Mouse (Mus musculus) erythroblast, embryonic 14.5 days (primary cell): ENCODE data around the gene 5730522E02Rik. TPM values are rescaled to one million over a fixed set of nuclear protein-coding genes. Genes with fewer than 3 reads are reported as not detected.

Experiments
- H3K27me3 ChIP-seq: 2 replicates; pipeline ENCODE4 v1.6.1; 2012; ENCODE audit warnings: inconsistent platforms; ENCODE audit not compliant: control insufficient read depth
- H3K36me3 ChIP-seq: 2 replicates; pipeline ENCODE4 v1.6.1; 2012; ENCODE audit warnings: mild to moderate bottlenecking, inconsistent platforms; ENCODE audit not compliant: control insufficient read depth
- H3K4me1 ChIP-seq: 2 replicates; pipeline ENCODE4 v1.6.1; 2012; ENCODE audit warnings: inconsistent platforms; ENCODE audit not compliant: control insufficient read depth
- H3K4me3 ChIP-seq: replicated peaks from 2 replicates; pipeline ENCODE3; 2012; ENCODE audit warnings: moderate library complexity, mild to moderate bottlenecking, inconsistent platforms
- H3K9me3 ChIP-seq: 2 replicates; pipeline ENCODE4 v1.6.1; 2012; ENCODE audit warnings: low read length, inconsistent platforms, mixed read lengths; ENCODE audit not compliant: control insufficient read depth
- GATA1 ChIP-seq: IDR thresholded peaks from 2 replicates; pipeline ENCODE4 v1.6.1; 2012; ENCODE audit warnings: low read length, inconsistent platforms, mixed read lengths
- TAL1 ChIP-seq: IDR thresholded peaks from 3 replicates; pipeline ENCODE4 v1.6.1; 2012; ENCODE audit warnings: low read length, inconsistent platforms, mixed read lengths
- polyA plus RNA-seq: library from polyadenylated mRNA; stranded (reverse); fragments of >175 nt; gene quantifications from 2 replicates; pipeline ENCODE4 v1.2.3, GENCODE M21; 2012

The 5730522E02Rik gene
- polyA plus RNA-seq, 1 experiment, result not detected

DNA sequence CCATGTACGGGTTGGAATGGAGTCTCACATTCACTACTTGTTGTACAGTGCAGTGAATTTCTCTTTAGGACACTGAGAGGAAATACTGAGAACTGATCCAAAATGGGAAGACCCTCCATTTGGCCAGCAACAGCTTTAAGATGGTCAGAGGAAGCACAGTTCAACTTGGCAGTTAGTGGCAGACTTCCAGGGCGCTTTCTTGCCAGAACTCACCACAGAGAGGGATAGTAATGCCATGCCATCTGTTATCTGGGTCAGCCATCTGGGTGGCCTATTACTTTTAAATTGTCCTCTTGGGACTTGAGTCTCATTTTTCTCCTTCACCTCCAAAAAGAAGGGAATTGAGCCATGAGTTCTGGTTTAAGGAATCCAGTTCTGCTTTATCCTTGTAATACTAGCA lies 344.3 kb downstream of the 5730522E02Rik start:
- H3K4me1 ChIP-seq, result no peaks in the 10 kb centered on the region
- no peaks in the 10 kb centered on the region for H3K27me3 ChIP-seq
- TF ChIP-seq GATA1, result no peak
- no peak for TF ChIP-seq TAL1
- H3K4me3 ChIP-seq, result no peak overlapping the region
- no peaks in the 10 kb centered on the region for H3K36me3 ChIP-seq
- H3K9me3 ChIP-seq, result no peaks in the 10 kb centered on the region

DNA sequence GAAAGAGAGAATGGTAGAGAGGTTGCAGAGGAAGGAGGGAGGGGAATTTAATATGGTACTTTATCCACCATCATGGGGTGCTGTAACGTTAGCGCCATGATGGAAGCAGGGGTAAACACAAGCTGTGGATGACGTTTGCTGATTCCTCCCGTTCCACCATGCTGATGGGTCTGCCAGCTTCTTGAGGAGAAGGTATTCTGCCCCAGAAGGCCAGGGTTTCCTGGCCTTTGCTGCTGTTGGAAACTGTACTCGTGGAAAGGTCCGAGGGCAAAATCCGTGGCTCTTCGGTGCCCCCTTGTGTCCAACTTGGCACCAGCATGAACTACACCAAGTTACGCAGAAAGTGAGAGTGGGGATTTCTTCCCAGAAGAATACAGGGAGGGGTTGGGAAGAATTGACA lies 347.9 kb downstream of the 5730522E02Rik start:
- Histone ChIP-seq H3K9me3 (no peaks in the 10 kb centered on the region), H3K4me1 (no peaks in the 10 kb centered on the region), H3K27me3 (no peaks in the 10 kb centered on the region), H3K36me3 (no peaks in the 10 kb centered on the region), H3K4me3 (no peak overlapping the region)
- TF ChIP-seq GATA1, result no peak
- no peak for TF ChIP-seq TAL1

- Histone ChIP-seq H3K4me3 (no peak overlapping the region), H3K36me3 (no peaks in the 10 kb centered on the region), H3K4me1 (no peaks in the 10 kb centered on the region), H3K9me3 (no peaks in the 10 kb centered on the region), H3K27me3 (no peaks in the 10 kb centered on the region)
- TF ChIP-seq TAL1 (no peak), GATA1 (no peak)
These were observed 353.7 kb downstream of the 5730522E02Rik start for GRCm38 (mm10) chr11:25856629-25857568.

GRCm38 (mm10) chr11:25855794-25856193 lies 354.8 kb downstream of the 5730522E02Rik start:
- TF ChIP-seq GATA1 (no peak), TAL1 (no peak)
- H3K4me3 ChIP-seq, result no peak overlapping the region
- no peaks in the 10 kb centered on the region for H3K36me3 ChIP-seq
- H3K4me1 ChIP-seq, result no peaks in the 10 kb centered on the region
- H3K27me3 ChIP-seq, result no peaks in the 10 kb centered on the region
- H3K9me3 ChIP-seq, result no peaks in the 10 kb centered on the region

GRCm38 (mm10) chr11:25854216-25854615 lies 356.3 kb downstream of the 5730522E02Rik start:
- Histone ChIP-seq H3K4me1 (no peaks in the 10 kb centered on the region), H3K27me3 (no peaks in the 10 kb centered on the region), H3K9me3 (no peaks in the 10 kb centered on the region), H3K4me3 (no peak overlapping the region), H3K36me3 (no peaks in the 10 kb centered on the region)
- TF ChIP-seq TAL1, result no peak
- TF ChIP-seq GATA1, result no peak

- Histone ChIP-seq H3K36me3 (no peaks in the 10 kb centered on the region), H3K4me1 (no peaks in the 10 kb centered on the region), H3K27me3 (no peaks in the 10 kb centered on the region), H3K4me3 (no peak overlapping the region), H3K9me3 (no peaks in the 10 kb centered on the region)
- no peak for TF ChIP-seq TAL1
- TF ChIP-seq GATA1, result no peak
These were observed 357.5 kb downstream of the 5730522E02Rik start for GRCm38 (mm10) chr11:25853032-25853431.

DNA sequence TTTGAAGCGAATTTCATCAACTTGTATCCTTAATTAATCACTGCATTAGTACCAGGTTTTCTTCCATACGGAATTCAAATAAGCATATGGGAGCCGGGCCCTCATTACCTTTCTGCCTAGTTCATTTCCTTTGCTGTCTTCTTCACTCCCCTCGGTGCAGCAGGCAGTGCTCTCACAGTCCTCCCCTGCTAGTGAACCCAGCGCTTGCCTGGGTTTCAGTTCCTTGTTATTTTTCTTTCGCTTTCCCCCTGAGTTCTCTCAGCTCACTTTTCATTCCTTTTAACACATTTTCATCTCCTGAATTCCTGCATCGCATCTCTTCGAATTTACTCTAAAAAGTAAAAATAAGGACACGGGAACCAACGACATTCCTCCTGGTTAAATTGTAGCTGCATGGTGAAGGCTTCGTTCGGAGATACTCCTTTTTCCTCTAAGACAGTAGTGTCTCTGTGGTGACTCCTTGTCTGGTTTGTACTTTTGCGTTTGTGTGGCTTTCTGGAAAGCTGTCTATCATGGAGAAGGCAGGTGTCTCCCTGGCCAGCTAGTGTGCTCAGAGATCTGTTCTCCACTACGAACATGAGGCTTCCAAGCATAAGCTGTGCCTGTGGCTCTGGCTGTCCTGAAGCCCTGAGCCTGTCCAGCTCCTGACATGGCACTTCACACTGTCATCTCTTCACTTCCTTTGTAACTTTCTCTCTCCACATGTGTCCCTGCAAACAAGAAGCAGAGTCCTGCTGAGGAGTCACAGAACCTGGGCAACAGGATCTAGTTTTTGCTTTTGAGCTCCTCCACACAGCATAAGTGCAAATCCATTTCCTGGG lies 361.5 kb downstream of the 5730522E02Rik start:
- Histone ChIP-seq H3K4me1 (no peaks in the 10 kb centered on the region), H3K27me3 (no peaks in the 10 kb centered on the region), H3K9me3 (no peaks in the 10 kb centered on the region), H3K4me3 (no peak overlapping the region), H3K36me3 (no peaks in the 10 kb centered on the region)
- TF ChIP-seq GATA1 (no peak), TAL1 (no peak)

DNA sequence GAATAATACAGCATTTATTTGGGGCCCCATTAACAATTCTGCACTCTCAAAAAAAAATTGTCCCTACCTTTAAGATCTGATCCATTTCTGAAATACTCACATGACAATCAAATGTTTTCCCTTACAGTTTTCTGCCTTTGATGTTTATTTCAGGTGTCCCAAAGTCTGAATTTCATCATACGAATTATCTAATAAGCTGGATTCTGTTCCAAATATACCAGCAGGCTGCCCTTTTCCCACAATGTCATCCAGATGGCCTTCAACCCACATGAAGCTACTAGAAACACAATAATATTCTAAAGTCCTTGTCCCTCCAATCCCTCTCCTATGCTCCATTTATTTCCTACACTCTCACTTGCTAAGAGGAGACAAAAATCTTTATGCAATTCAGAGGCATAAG lies 372.1 kb downstream of the 5730522E02Rik start:
- TF ChIP-seq TAL1, result no peak
- TF ChIP-seq GATA1, result no peak
- no peak overlapping the region for H3K4me3 ChIP-seq
- H3K36me3 ChIP-seq, result no peaks in the 10 kb centered on the region
- H3K9me3 ChIP-seq, result no peaks in the 10 kb centered on the region
- no peaks in the 10 kb centered on the region for H3K4me1 ChIP-seq
- H3K27me3 ChIP-seq, result no peaks in the 10 kb centered on the region

GRCm38 (mm10) chr11:25819789-25820188 lies 390.8 kb downstream of the 5730522E02Rik start:
- Histone ChIP-seq H3K27me3 (no peaks in the 10 kb centered on the region), H3K4me3 (no peak overlapping the region), H3K36me3 (no peaks in the 10 kb centered on the region), H3K4me1 (no peaks in the 10 kb centered on the region), H3K9me3 (0 out of 2 replicates have a peak, but pooled peaks cover 2% of the 10 kb centered on the region)
- TF ChIP-seq GATA1 (no peak), TAL1 (no peak)
